Mouse (Mus musculus) intestine, embryonic 14.5 days (tissue): ENCODE results near the gene Fsd1l. TPM values are rescaled to one million over a fixed set of nuclear protein-coding genes. Genes with fewer than 3 reads are reported as not detected.

Experiments
- ATAC-seq: fragments of 200-750 bp; cut with Nextera tagmentation; replicated peaks from 2 replicates; pipeline ENCODE4 v1.8.0; 2017; ENCODE audit warnings: low read depth, moderate number of reproducible peaks, moderate TSS enrichment, moderate library complexity; ENCODE audit not compliant: low FRiP score, low TSS enrichment
- DNase-seq: peaks from one replicate; pipeline ENCODE4 v3.0.0-alpha.2; 2018; ENCODE audit warnings: low spot score
- H3K27ac ChIP-seq: fragments of 300-500 bp; sonication (generic); 2 replicates; pipeline ENCODE4 v1.5.1; 2014; ENCODE audit warnings: low read depth, mild to moderate bottlenecking, control low read depth
- H3K27me3 ChIP-seq: fragments of 300-500 bp; sonication (generic); replicated peaks from 2 replicates; pipeline ENCODE4 v1.6.1; 2014; ENCODE audit warnings: low read length, control low read depth; ENCODE audit not compliant: control insufficient read depth, insufficient read depth
- H3K36me3 ChIP-seq: fragments of 300-500 bp; sonication (generic); 2 replicates; pipeline ENCODE4 v1.6.1; 2014; ENCODE audit warnings: low read length, control low read depth; ENCODE audit not compliant: control insufficient read depth, insufficient read depth
- H3K4me1 ChIP-seq: fragments of 300-500 bp; sonication (generic); replicated peaks from 2 replicates; pipeline ENCODE4 v1.6.1; 2014; ENCODE audit warnings: low read length, control low read depth, mixed read lengths; ENCODE audit not compliant: control insufficient read depth, insufficient read depth
- H3K4me2 ChIP-seq: fragments of 300-500 bp; sonication (generic); 2 replicates; pipeline ENCODE4 v1.6.1; 2014; ENCODE audit warnings: low read length
- H3K4me3 ChIP-seq: fragments of 300-500 bp; sonication (generic); 2 replicates; pipeline ENCODE4 v1.5.1; 2014; ENCODE audit warnings: low read depth, low read length, control low read depth, mixed read lengths
- H3K9ac ChIP-seq: fragments of 300-500 bp; sonication (generic); 2 replicates; pipeline ENCODE4 v1.6.1; 2014; ENCODE audit warnings: mild to moderate bottlenecking, low read length
- H3K9me3 ChIP-seq: fragments of 300-500 bp; sonication (generic); 2 replicates; pipeline ENCODE4 v1.6.1; 2016; ENCODE audit warnings: low read length, control low read depth; ENCODE audit not compliant: control insufficient read depth
- WGBS: fragments of 180-500 bp; shearing (Covaris S2); extraction: QIAGEN DNeasy Blood & Tissue Kit; methylation state at CpG from one replicate; pipeline ENCODE4 v1.1.7; 2014; 5-methylcytosine and 5-hydroxymethylcytosine counted together
- polyA plus RNA-seq: library from polyadenylated mRNA; unstranded; fragments of >200 nt; fragmentation: Nextera tagmentation; extraction: Ambion mirVana; gene quantifications from 2 replicates; pipeline ENCODE4 v1.2.1, GENCODE M21; 2014

Fsd1l gene
- 15.0 and 17.7 TPM in 2 replicates for polyA plus RNA-seq

- H3K9ac ChIP-seq, result peak within 1 kb of the TSS; percentile 80
- H3K27ac ChIP-seq, result peak within 1 kb of the TSS; percentile 70; the same call in 1 of the 2 replicates
- H3K27me3 ChIP-seq, result no peaks in the 10 kb centered on the region
- peak within 1 kb of the TSS; percentile 76 for H3K4me3 ChIP-seq
- no peaks in the 10 kb centered on the region for H3K36me3 ChIP-seq
- peak within 1 kb of the TSS; percentile 73 for H3K4me2 ChIP-seq
- under 1% methylated on average over 57 of the region's 88 CpGs for WGBS
- peak; percentile 90 for ATAC-seq
- DNase-seq, result peak; percentile 86
- no peaks in the 10 kb centered on the region for H3K9me3 ChIP-seq
- peaks cover 3% of the 10 kb centered on the region; the same call in 1 of the 2 replicates for H3K4me1 ChIP-seq
These were observed at the start of gene Fsd1l for GRCm38 (mm10) chr4:53631316-53632010. Fsd1l (plus strand) TSS chr4:53631471.

DNA sequence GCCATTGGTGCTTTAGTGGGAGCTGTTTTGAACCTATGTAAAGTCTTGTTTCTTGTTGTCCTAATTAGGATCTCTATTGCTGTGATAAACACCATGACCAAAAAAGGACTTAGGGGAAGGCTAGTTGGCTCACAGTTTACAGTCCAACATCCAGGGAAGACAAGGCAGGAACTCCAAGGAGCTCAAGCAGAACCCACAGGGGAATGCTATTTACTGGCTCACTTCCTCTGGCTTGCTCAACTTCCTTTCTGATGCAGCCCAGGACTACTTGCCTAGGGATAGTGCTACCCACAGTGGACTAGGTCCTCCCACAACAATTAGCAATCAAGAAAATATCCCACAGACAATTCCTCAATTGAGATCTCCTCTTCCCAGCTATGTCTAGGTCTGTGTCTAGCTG is 43.6 kb upstream of the Fsd1l start:
- H3K9ac ChIP-seq, result no peak overlapping the region
- no peak for ATAC-seq
- no peak overlapping the region for H3K27ac ChIP-seq
- no peaks in the 10 kb centered on the region for H3K36me3 ChIP-seq
- H3K9me3 ChIP-seq, result no peaks in the 10 kb centered on the region
- no peak overlapping the region for H3K4me3 ChIP-seq
- H3K27me3 ChIP-seq, result no peaks in the 10 kb centered on the region
- H3K4me2 ChIP-seq, result no peak overlapping the region
- DNase-seq, result no peak
- peaks cover 6% of the 10 kb centered on the region for H3K4me1 ChIP-seq

GRCm38 (mm10) chr4:53588936-53589335 is 42.3 kb upstream of the Fsd1l start:
- ATAC-seq, result no peak
- Histone ChIP-seq H3K4me2 (no peak overlapping the region), H3K27ac (no peak overlapping the region), H3K9ac (no peak overlapping the region), H3K4me3 (no peak overlapping the region), H3K36me3 (no peaks in the 10 kb centered on the region), H3K4me1 (peaks cover 6% of the 10 kb centered on the region), H3K9me3 (no peaks in the 10 kb centered on the region), H3K27me3 (no peaks in the 10 kb centered on the region)
- no peak for DNase-seq
- WGBS, result 72% methylated on average over 1 of the region's 1 CpGs

- Histone ChIP-seq H3K36me3 (no peaks in the 10 kb centered on the region), H3K27me3 (no peaks in the 10 kb centered on the region), H3K27ac (no peak overlapping the region), H3K4me3 (no peak overlapping the region), H3K9ac (no peak overlapping the region), H3K4me2 (no peak overlapping the region), H3K9me3 (no peaks in the 10 kb centered on the region), H3K4me1 (peaks cover 6% of the 10 kb centered on the region)
- DNase-seq, result no peak
- WGBS, result 81% methylated on average over 4 of the region's 4 CpGs
- ATAC-seq, result no peak
These were observed 41.8 kb upstream of the Fsd1l start for GRCm38 (mm10) chr4:53589466-53589865.

GRCm38 (mm10) chr4:53590163-53590562 is 41.1 kb upstream of the Fsd1l start:
- Histone ChIP-seq H3K27ac (no peak overlapping the region), H3K27me3 (no peaks in the 10 kb centered on the region), H3K9ac (no peak overlapping the region), H3K36me3 (no peaks in the 10 kb centered on the region), H3K9me3 (no peaks in the 10 kb centered on the region), H3K4me3 (no peak overlapping the region), H3K4me1 (peaks cover 6% of the 10 kb centered on the region), H3K4me2 (no peak overlapping the region)
- WGBS, result 62% methylated on average over 4 of the region's 4 CpGs
- no peak for ATAC-seq
- no peak for DNase-seq

GRCm38 (mm10) chr4:53590691-53591447 is 40.4 kb upstream of the Fsd1l start:
- Histone ChIP-seq H3K4me2 (no peak overlapping the region), H3K27ac (no peak overlapping the region), H3K27me3 (no peaks in the 10 kb centered on the region), H3K9ac (no peak overlapping the region), H3K36me3 (no peaks in the 10 kb centered on the region), H3K9me3 (no peaks in the 10 kb centered on the region), H3K4me1 (peaks cover 6% of the 10 kb centered on the region), H3K4me3 (no peak overlapping the region)
- ATAC-seq (no peak), DNase-seq (no peak)
- 76% methylated on average over 7 of the region's 7 CpGs for WGBS

DNA sequence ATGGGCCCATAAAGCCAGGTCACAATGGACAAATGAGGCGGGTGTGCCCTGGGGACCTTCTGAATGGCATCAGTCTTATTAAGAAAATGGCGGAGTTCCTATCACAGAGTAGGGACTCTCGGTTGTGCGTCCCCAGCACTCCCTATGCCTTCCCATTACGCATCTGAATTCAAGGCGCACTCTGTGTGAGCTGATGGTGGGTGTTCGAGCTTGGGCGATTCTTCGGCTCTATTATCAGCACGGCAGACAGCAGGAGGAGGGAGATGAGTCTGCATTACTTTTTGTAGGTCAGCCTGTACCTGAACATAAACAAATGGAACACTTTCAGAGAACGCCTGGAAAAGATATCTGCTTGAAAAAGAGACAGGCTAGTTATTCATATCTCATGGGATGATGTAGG is 39.7 kb upstream of the Fsd1l start:
- peaks cover 6% of the 10 kb centered on the region for H3K4me1 ChIP-seq
- no peaks in the 10 kb centered on the region for H3K36me3 ChIP-seq
- no peak overlapping the region for H3K4me3 ChIP-seq
- ATAC-seq (no peak), DNase-seq (no peak)
- no peaks in the 10 kb centered on the region for H3K9me3 ChIP-seq
- WGBS, result 68% methylated on average over 11 of the region's 11 CpGs
- H3K27ac ChIP-seq, result no peak overlapping the region
- no peak overlapping the region for H3K9ac ChIP-seq
- no peak overlapping the region for H3K4me2 ChIP-seq
- H3K27me3 ChIP-seq, result no peaks in the 10 kb centered on the region

- H3K9ac ChIP-seq, result no peak overlapping the region
- no peaks in the 10 kb centered on the region for H3K36me3 ChIP-seq
- no peaks in the 10 kb centered on the region for H3K27me3 ChIP-seq
- H3K4me2 ChIP-seq, result no peak overlapping the region
- WGBS, result 77% methylated on average over 8 of the region's 8 CpGs
- H3K4me3 ChIP-seq, result no peak overlapping the region
- DNase-seq (no peak), ATAC-seq (no peak)
- no peak overlapping the region for H3K27ac ChIP-seq
- no peaks in the 10 kb centered on the region for H3K9me3 ChIP-seq
- peaks cover 6% of the 10 kb centered on the region for H3K4me1 ChIP-seq
These were observed 39.3 kb upstream of the Fsd1l start for GRCm38 (mm10) chr4:53591941-53592340.
